Mouse (Mus musculus) C2C12 (cell line): Measurements from ENCODE around the gene Fads2.

Experiments used
- CEBPB ChIP-seq: IDR thresholded peaks from one replicate; pipeline ENCODE4 v1.6.1; 2011; ENCODE audit warnings: low read depth, mild to moderate bottlenecking, control low read depth, moderate library complexity
- CTCF ChIP-seq: IDR thresholded peaks from one replicate; pipeline ENCODE4 v1.5.1; 2011; ENCODE audit not compliant: control insufficient read depth, insufficient read depth, insufficient read length
- FOSL1 ChIP-seq: IDR thresholded peaks from one replicate; pipeline ENCODE4 v1.8.0; 2011; ENCODE audit warnings: mild to moderate bottlenecking, low read length; ENCODE audit not compliant: poor library complexity, insufficient read depth, severe bottlenecking
- MAX ChIP-seq: IDR thresholded peaks from one replicate; pipeline ENCODE4 v1.6.1; 2011; ENCODE audit warnings: mild to moderate bottlenecking, control low read depth
- MYOD1 ChIP-seq: IDR thresholded peaks from one replicate; pipeline ENCODE4 v1.6.1; 2011; ENCODE audit warnings: low read depth; ENCODE audit not compliant: control insufficient read depth, insufficient read length
- MYOG ChIP-seq: IDR thresholded peaks from one replicate; pipeline ENCODE4 v1.6.1; 2011; ENCODE audit not compliant: control insufficient read depth, insufficient read length; ENCODE audit errors: extremely low read depth
- USF1 ChIP-seq: IDR thresholded peaks from one replicate; pipeline ENCODE4 v1.6.1; 2011; ENCODE audit warnings: low read depth, mild to moderate bottlenecking, control low read depth, moderate library complexity

GRCm38 (mm10) chr19:10115373-10116158 is 14.0 kb upstream of the Fads2 start:
- TF ChIP-seq CTCF (no peak), USF1 (no peak), MYOD1 (no peak), CEBPB (no peak), MAX (no peak), FOSL1 (no peak), MYOG (no peak)
